Mouse (Mus musculus): Measurements from ENCODE around the gene Brix1.

- TF ChIP-seq CTCF (IDR thresholded peaks at IDR 0.05; ENCODE audit: low read depth, low read length), result no peak
- no peak for TF ChIP-seq POLR2AphosphoS5 (IDR thresholded peaks at IDR 0.05; ENCODE audit: insufficient replicate concordance, low read depth, low read length)
Measured at GRCm38 (mm10) chr15:10499593-10499992, 13.8 kb upstream of the Brix1 start.
